Mouse (Mus musculus): Measurements from ENCODE around the gene Spast. TPM values are rescaled to one million over a fixed set of nuclear protein-coding genes. Genes with fewer than 3 reads are reported as not detected.
"Not testable (repeated sequence)": the region's sequence is repeated elsewhere in the genome, so short reads cannot be mapped to it uniquely, and the experiment has no call there.

Gene Spast
- polyA plus RNA-seq, 1 experiment from 2014 or later, result 13.9 TPM

DNA sequence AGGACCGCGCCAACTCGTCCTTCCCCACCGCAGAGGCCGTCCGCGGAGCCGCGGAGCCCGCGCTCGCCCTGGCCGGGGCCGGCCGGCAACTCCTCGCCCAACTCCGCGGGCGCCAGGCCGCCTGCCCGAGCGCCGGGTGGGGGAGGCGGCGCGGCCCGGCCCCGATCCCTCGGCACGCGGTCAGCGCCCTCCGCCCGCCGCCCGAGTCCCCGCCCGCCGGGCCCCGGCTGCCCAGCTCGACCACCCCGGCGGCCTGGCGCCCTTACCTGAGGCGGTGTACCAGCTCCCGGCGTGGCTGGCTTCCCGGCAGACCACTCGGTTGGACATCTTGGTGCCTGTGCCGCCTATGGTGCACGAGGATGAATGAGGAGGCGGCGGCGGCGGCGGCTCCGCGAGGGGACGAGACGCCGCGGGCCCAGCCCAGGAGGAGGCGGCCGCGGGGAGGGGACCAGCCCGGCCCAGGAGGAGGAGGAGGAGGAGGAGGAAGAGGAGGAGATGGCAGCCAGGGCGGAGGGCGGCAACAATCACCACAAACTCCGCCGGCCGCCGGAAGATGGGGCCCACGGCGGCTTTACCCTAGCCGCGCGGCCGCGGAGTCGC is 44.3 kb upstream of the Spast start:
- H3K27me3 ChIP-seq (ENCODE audit: insufficient read depth, low read length), result no peaks in the 10 kb centered on the region
- no peaks in the 10 kb centered on the region for H3K9me3 ChIP-seq (replicated peaks; ENCODE audit: low read length)
- H3K4me3 ChIP-seq (replicated peaks; ENCODE audit: low read depth, low read length), result peak overlapping the region; percentile 92
- H3K4me2 ChIP-seq (ENCODE audit: low read length), result peak overlapping the region; percentile 66
- WGBS, result under 1% methylated on average over 74 of the region's 80 CpGs
- no peak for TF ChIP-seq CTCF (IDR thresholded peaks at IDR 0.05; ENCODE audit: low read depth)
- H3K36me3 ChIP-seq (ENCODE audit: insufficient read depth, low read length), result no peaks in the 10 kb centered on the region; the same call in 1 of the 2 replicates
- peak; percentile 88 for DNase-seq (ENCODE audit: low spot score)
- H3K4me1 ChIP-seq (replicated peaks; ENCODE audit: insufficient read depth, low read length), result 0 out of 2 replicates have a peak, but pooled peaks cover 8% of the 10 kb centered on the region
- peak overlapping the region; percentile 95 for H3K9ac ChIP-seq (ENCODE audit: low read depth, low read length)
- peak overlapping the region; percentile 98 for H3K27ac ChIP-seq
- peak; percentile 86 for ATAC-seq (replicated peaks; ENCODE audit: low FRiP score, low read depth)

DNA sequence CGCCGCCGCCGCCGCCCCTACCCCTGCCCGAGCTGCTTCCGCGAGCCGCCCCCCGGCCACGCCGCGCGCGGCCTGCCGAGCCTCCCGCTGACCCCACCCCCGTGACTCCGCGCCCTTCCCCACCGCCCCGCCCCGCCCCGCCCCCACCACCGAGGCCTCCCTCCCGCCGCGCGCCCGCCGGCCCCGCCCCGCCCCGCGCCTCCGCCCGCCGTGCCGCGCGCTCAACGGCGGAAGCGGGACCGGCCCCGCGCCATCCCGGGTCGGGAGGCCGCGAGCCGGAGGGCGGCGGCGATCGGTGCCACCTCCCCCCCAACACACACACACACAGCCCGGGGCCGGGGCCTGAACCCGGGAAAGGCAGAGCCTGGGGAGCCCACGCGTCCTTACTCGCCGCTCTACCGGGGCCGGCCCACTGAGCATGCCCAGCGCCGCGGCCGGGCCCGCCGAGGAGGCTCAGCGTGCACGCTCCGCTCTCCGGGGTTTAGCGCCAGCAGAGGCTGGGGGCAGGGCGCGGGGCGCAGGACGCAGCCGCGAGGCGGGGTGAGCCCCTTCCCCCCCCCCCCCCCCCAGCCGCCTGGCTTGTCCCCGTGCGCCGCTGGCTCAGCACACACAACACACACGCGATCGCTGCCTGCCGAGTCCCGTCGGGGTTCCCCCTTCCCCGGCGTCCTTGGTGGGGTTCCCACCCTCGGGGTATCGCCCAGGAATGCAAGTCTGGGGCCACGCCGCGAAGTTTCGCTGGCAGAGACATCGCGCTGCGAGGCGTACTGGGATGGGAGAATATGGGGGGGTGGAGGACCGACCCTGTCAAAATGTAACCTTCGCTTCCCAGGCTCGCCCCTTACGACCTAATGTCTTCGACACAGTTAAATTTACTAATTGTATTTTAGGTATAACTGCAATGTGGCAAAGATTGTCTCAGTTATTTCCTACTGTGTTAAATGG is 43.5 kb upstream of the Spast start, which contains the start of gene Memo1:
TSS of gene Memo1 (minus strand) at position 496 of the 945 bp plus-strand sequence.
- peak within 1 kb of the TSS; percentile 92 for H3K4me3 ChIP-seq (replicated peaks; ENCODE audit: low read depth, low read length)
- WGBS, result under 1% methylated on average over 59 of the region's 110 CpGs
- H3K4me2 ChIP-seq (ENCODE audit: low read length), result peak within 1 kb of the TSS; percentile 66
- no peaks in the 10 kb centered on the region for H3K27me3 ChIP-seq (ENCODE audit: insufficient read depth, low read length)
- 0 out of 2 replicates have a peak, but pooled peaks cover 8% of the 10 kb centered on the region for H3K4me1 ChIP-seq (replicated peaks; ENCODE audit: insufficient read depth, low read length)
- peak within 1 kb of the TSS; percentile 98 for H3K27ac ChIP-seq
- no peak for TF ChIP-seq CTCF (IDR thresholded peaks at IDR 0.05; ENCODE audit: low read depth)
- peaks cover 3% of the 10 kb centered on the region; the same call in 1 of the 2 replicates for H3K36me3 ChIP-seq (ENCODE audit: insufficient read depth, low read length)
- DNase-seq (ENCODE audit: low spot score) (peak; percentile 89), ATAC-seq (replicated peaks; ENCODE audit: low FRiP score, low read depth) (peak; percentile 89)
- H3K9ac ChIP-seq (ENCODE audit: low read depth, low read length), result peak within 1 kb of the TSS; percentile 95
- H3K9me3 ChIP-seq (replicated peaks; ENCODE audit: low read length), result no peaks in the 10 kb centered on the region

DNA sequence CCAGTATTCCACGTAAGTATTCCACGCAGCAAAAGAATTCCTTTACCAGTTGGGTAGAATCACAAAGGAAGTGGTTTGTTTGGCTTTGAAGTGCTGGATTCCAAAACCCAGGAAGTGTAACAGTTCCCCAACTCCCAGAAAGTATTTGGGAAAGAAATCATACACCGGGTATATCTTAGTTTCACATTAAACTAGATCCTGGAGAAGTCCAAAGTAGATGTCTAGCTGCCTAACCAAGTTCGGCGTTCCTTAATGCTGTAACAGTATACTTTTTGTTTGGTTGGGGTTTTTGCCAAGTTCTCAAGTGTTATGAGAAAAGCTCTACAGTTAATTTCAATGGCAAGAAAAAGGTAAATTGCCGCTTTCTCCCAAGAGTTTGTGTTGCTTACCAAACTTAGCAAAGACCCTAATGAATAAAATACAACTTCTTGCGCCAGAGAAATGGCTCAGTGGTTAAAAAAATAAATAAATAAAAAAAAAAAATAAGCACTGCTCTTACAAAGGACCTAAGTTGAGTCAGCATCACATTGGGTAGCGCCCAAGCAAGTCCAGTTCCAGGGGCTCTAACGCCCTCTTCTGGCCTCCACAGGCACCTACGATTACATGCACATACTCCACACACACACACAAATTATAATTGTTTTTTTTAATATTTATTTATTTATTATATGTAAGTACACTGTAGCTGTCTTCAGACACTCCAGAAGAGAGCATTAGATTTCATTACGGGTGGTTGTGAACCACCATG is 42.5 kb upstream of the Spast start:
- 0 out of 2 replicates have a peak, but pooled peaks cover 5% of the 10 kb centered on the region for H3K4me1 ChIP-seq (replicated peaks; ENCODE audit: insufficient read depth, low read length)
- peak overlapping the region; percentile 95; the same call in 1 of the 2 replicates for H3K9ac ChIP-seq (ENCODE audit: low read depth, low read length)
- H3K4me2 ChIP-seq (ENCODE audit: low read length), result peak overlapping the region; percentile 66
- peak; percentile 76 for DNase-seq (ENCODE audit: low spot score)
- H3K36me3 ChIP-seq (ENCODE audit: insufficient read depth, low read length), result peaks cover 3% of the 10 kb centered on the region; the same call in 1 of the 2 replicates
- H3K27ac ChIP-seq, result peak overlapping the region; percentile 98
- H3K9me3 ChIP-seq (replicated peaks; ENCODE audit: low read length), result no peaks in the 10 kb centered on the region
- ATAC-seq (replicated peaks; ENCODE audit: low FRiP score, low read depth), result no peak
- 32% methylated on average over 11 of the region's 11 CpGs for WGBS
- no peaks in the 10 kb centered on the region for H3K27me3 ChIP-seq (ENCODE audit: insufficient read depth, low read length)
- peak; percentile 60 for TF ChIP-seq CTCF (IDR thresholded peaks at IDR 0.05; ENCODE audit: low read depth)
- H3K4me3 ChIP-seq (replicated peaks; ENCODE audit: low read depth, low read length), result peak overlapping the region; percentile 92

DNA sequence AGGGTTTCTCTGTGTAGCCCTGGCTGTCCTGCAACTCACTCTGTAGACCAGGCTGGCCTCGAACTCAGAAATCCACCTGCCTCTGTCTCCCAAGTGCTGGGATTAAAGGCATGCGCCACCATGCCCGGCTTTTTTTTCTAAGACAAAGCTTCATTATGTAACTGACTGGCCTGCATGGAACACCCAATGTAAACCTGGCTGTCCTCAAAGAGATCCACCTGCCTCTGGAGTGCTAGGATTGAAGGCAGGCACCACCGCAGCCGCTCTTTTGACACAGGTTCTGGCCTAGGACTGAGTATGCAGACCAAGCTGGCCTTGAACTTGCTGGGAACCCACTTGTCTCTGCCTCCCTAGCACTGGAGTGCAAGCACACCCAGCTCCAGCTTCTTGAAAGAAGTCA is 41.8 kb upstream of the Spast start:
- not testable (repeated sequence) for ATAC-seq (replicated peaks; ENCODE audit: low FRiP score, low read depth); DNase-seq (ENCODE audit: low spot score); H3K9me3 ChIP-seq (replicated peaks; ENCODE audit: low read length); H3K36me3 ChIP-seq (ENCODE audit: insufficient read depth, low read length); H3K4me3 ChIP-seq (replicated peaks; ENCODE audit: low read depth, low read length); H3K4me1 ChIP-seq (replicated peaks; ENCODE audit: insufficient read depth, low read length); H3K9ac ChIP-seq (ENCODE audit: low read depth, low read length); H3K27ac ChIP-seq; H3K4me2 ChIP-seq (ENCODE audit: low read length); H3K27me3 ChIP-seq (ENCODE audit: insufficient read depth, low read length)
- WGBS, result 89% methylated on average over 5 of the region's 5 CpGs

DNA sequence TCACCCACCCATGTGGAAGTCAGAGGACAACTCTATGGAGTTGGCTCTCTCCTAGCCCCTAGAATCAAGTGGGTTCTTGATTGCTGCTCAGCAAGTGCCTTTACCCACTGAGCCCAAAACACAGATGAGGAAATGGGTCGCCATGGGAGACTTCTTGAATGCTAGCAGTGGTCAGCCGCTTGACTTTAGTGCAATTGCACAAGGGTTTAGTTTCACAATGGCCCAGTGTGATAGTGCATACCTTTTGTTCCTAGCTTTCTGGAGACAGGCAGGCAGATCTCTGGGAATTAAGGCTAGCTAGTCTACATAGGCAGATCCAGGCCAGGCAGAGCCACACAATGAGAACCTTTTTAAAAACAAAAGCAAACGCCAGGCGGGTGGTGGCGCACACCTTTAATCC is 38.7 kb upstream of the Spast start:
- Histone ChIP-seq H3K36me3 (ENCODE audit: insufficient read depth, low read length) (peaks cover 16% of the 10 kb centered on the region; the same call in 1 of the 2 replicates), H3K4me3 (replicated peaks; ENCODE audit: low read depth, low read length) (no peak overlapping the region), H3K9ac (ENCODE audit: low read depth, low read length) (no peak overlapping the region), H3K9me3 (replicated peaks; ENCODE audit: low read length) (no peaks in the 10 kb centered on the region), H3K27me3 (ENCODE audit: insufficient read depth, low read length) (no peaks in the 10 kb centered on the region), H3K4me2 (ENCODE audit: low read length) (no peak overlapping the region), H3K27ac (no peak overlapping the region), H3K4me1 (replicated peaks; ENCODE audit: insufficient read depth, low read length) (no peaks in the 10 kb centered on the region)
- 98% methylated on average over 5 of the region's 5 CpGs for WGBS
- no peak for DNase-seq (ENCODE audit: low spot score)
- no peak for TF ChIP-seq CTCF (IDR thresholded peaks at IDR 0.05; ENCODE audit: low read depth)
- ATAC-seq (replicated peaks; ENCODE audit: low FRiP score, low read depth), result no peak

DNA sequence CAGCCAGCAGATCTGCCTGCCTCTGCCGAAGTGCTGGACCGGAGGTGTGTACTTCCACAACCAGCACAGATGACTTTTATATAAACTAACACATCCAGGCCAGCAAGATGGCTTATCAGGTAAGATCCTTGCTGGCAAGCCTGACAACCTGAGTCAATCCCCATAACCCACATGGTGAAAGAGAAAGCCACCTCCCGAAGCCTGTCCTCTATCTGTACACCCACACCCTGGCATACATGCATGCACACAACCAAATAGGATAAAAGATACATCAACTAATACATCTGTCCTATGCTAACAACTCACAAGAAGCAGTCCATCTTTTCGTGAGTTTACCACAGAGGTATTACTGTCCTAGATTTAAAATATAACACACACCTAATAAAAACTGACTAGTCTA is 34.7 kb upstream of the Spast start:
- Histone ChIP-seq H3K4me1 (replicated peaks; ENCODE audit: insufficient read depth, low read length) (no peaks in the 10 kb centered on the region), H3K4me2 (ENCODE audit: low read length) (no peak overlapping the region), H3K9ac (ENCODE audit: low read depth, low read length) (no peak overlapping the region), H3K4me3 (replicated peaks; ENCODE audit: low read depth, low read length) (no peak overlapping the region), H3K27me3 (ENCODE audit: insufficient read depth, low read length) (no peaks in the 10 kb centered on the region), H3K27ac (no peak overlapping the region), H3K36me3 (ENCODE audit: insufficient read depth, low read length) (peaks cover 19% of the 10 kb centered on the region), H3K9me3 (replicated peaks; ENCODE audit: low read length) (no peaks in the 10 kb centered on the region)
- DNase-seq (ENCODE audit: low spot score) (no peak), ATAC-seq (replicated peaks; ENCODE audit: low FRiP score, low read depth) (no peak)
- no peak for TF ChIP-seq CTCF (IDR thresholded peaks at IDR 0.05; ENCODE audit: low read depth)
- WGBS, result 92% methylated on average over 4 of the region's 4 CpGs
